Mouse (Mus musculus) heart, embryonic 11.5 days (tissue): ENCODE data around the gene Dhh. TPM values are rescaled to one million over a fixed set of nuclear protein-coding genes. Genes with fewer than 3 reads are reported as not detected.

ENCODE experiments used
- ATAC-seq: fragments of 200-750 bp; cut with Nextera tagmentation; replicated peaks from 2 replicates; pipeline ENCODE4 v1.8.0; 2017; ENCODE audit warnings: moderate library complexity; ENCODE audit not compliant: insufficient number of reproducible peaks, low FRiP score, low TSS enrichment
- H3K27ac ChIP-seq: fragments of 300-500 bp; sonication (generic); 2 replicates; pipeline ENCODE4 v1.5.1; 2014; ENCODE audit warnings: mild to moderate bottlenecking, low read depth, low read length
- H3K27me3 ChIP-seq: fragments of 300-500 bp; sonication (generic); 2 replicates; pipeline ENCODE4 v1.6.1; 2014; ENCODE audit warnings: mild to moderate bottlenecking, low read length, mixed read lengths; ENCODE audit not compliant: control insufficient read depth, insufficient read depth
- H3K36me3 ChIP-seq: fragments of 300-500 bp; sonication (generic); 2 replicates; pipeline ENCODE4 v1.6.1; 2014; ENCODE audit warnings: mild to moderate bottlenecking, low read length, moderate library complexity, mixed read lengths; ENCODE audit not compliant: control insufficient read depth, insufficient read depth
- H3K4me1 ChIP-seq: fragments of 300-500 bp; sonication (generic); 2 replicates; pipeline ENCODE4 v1.6.1; 2014; ENCODE audit warnings: low read length; ENCODE audit not compliant: control insufficient read depth, insufficient read depth
- H3K4me2 ChIP-seq: fragments of 300-500 bp; sonication (generic); 2 replicates; pipeline ENCODE4 v1.6.1; 2014; ENCODE audit warnings: mild to moderate bottlenecking, moderate library complexity
- H3K4me3 ChIP-seq: fragments of 300-500 bp; sonication (generic); 2 replicates; pipeline ENCODE4 v1.5.1; 2014; ENCODE audit warnings: low read depth, low read length
- H3K9ac ChIP-seq: fragments of 300-500 bp; sonication (generic); 2 replicates; pipeline ENCODE4 v1.6.1; 2014; ENCODE audit warnings: mild to moderate bottlenecking, low read depth, low read length, moderate library complexity
- H3K9me3 ChIP-seq: fragments of 300-500 bp; sonication (generic); replicated peaks from 2 replicates; pipeline ENCODE4 v1.6.1; 2016; ENCODE audit warnings: low read length; ENCODE audit not compliant: control insufficient read depth
- WGBS: fragments of 180-500 bp; shearing (Covaris S2); extraction: QIAGEN DNeasy Blood & Tissue Kit; methylation state at CpG from one replicate; pipeline ENCODE4 v1.1.7; 2014; ENCODE audit not compliant: insufficient replicate concordance; 5-methylcytosine and 5-hydroxymethylcytosine counted together
- polyA plus RNA-seq: library from polyadenylated mRNA; unstranded; fragments of >200 nt; fragmentation: Nextera tagmentation; extraction: Ambion mirVana; gene quantifications from 2 replicates; pipeline ENCODE4 v1.2.1, GENCODE M21; 2014

Dhh gene
- polyA plus RNA-seq, result 2.5 and 5.0 TPM in 2 replicates

- ATAC-seq, result peak; percentile 23; the same call in 1 of the 2 replicates
- peak within 1 kb of the TSS; percentile 100 for H3K4me2 ChIP-seq
- peak within 1 kb of the TSS; percentile 87 for H3K27ac ChIP-seq
- H3K9me3 ChIP-seq, result no peaks in the 10 kb centered on the region
- H3K27me3 ChIP-seq, result peaks cover 58% of the 10 kb centered on the region
- WGBS, result under 1% methylated on average over 41 of the region's 41 CpGs
- peaks cover 3% of the 10 kb centered on the region for H3K36me3 ChIP-seq
- peaks cover 48% of the 10 kb centered on the region for H3K4me1 ChIP-seq
- peak within 1 kb of the TSS; percentile 42 for H3K4me3 ChIP-seq
- peak within 1 kb of the TSS; percentile 22; the same call in 1 of the 2 replicates for H3K9ac ChIP-seq
Measured at GRCm38 (mm10) chr15:98897928-98898800, at the start of gene Dhh. Gene Dhh, minus strand, starts transcription at chr15:98898540.

DNA sequence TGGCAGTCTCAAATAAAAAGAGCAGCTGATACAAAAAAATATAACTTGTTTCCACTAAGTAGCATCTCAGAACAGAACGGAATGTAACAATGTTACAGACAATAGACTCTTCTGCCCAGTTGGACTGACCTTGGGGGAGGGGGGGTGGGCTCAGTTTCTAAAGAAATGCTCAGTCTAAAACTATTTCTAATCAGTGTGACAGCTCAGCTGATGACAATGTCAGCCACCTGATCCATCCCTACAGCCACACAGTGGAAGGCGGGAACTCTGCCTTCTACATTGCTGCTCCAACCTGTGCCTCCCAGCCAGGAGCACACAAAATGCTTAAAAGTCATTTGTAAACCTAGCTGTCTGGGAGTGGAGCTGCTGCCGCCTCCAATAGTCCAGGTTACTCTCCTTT, 49.5 kb upstream of the Dhh start:
- Histone ChIP-seq H3K27me3 (no peaks in the 10 kb centered on the region), H3K9me3 (no peaks in the 10 kb centered on the region), H3K9ac (no peak overlapping the region), H3K4me1 (peaks cover 4% of the 10 kb centered on the region; the same call in 1 of the 2 replicates), H3K27ac (no peak overlapping the region), H3K4me2 (no peak overlapping the region), H3K4me3 (no peak overlapping the region), H3K36me3 (no peaks in the 10 kb centered on the region)
- WGBS, result 55% methylated on average over 3 of the region's 3 CpGs
- no peak for ATAC-seq

GRCm38 (mm10) chr15:98943133-98943532, 44.8 kb upstream of the Dhh start:
- WGBS, result 61% methylated on average over 4 of the region's 4 CpGs
- Histone ChIP-seq H3K9me3 (no peaks in the 10 kb centered on the region), H3K4me1 (no peaks in the 10 kb centered on the region), H3K9ac (no peak overlapping the region), H3K4me2 (no peak overlapping the region), H3K4me3 (no peak overlapping the region), H3K36me3 (no peaks in the 10 kb centered on the region), H3K27me3 (no peaks in the 10 kb centered on the region), H3K27ac (no peak overlapping the region)
- no peak for ATAC-seq

- Histone ChIP-seq H3K9me3 (no peaks in the 10 kb centered on the region), H3K4me2 (no peak overlapping the region), H3K4me1 (no peaks in the 10 kb centered on the region), H3K36me3 (no peaks in the 10 kb centered on the region), H3K4me3 (no peak overlapping the region), H3K27ac (no peak overlapping the region), H3K9ac (no peak overlapping the region), H3K27me3 (no peaks in the 10 kb centered on the region)
- WGBS, result 84% methylated on average over 4 of the region's 4 CpGs
- no peak for ATAC-seq
Measured at GRCm38 (mm10) chr15:98942081-98942480, 43.7 kb upstream of the Dhh start.

DNA sequence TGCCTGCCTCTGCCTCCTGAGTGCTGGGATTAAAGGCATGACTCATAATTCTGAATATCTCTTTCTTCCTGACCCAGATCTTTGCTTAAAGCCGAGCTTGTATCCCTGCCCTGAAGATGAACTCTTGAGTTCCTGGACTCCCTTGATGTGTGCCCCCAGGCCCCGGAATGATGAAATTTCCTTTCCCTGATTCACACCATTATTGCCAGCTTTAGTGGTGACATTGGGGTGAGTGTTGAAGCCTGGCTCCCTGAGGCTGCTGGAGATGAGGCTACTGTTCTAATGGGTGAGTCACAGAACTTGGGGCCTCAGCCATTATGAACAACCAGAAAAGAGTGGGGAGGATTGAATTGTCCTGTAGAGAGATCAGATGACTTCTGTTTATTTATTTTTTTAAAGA, 43.2 kb upstream of the Dhh start:
- Histone ChIP-seq H3K36me3 (no peaks in the 10 kb centered on the region), H3K27ac (no peak overlapping the region), H3K9me3 (no peaks in the 10 kb centered on the region), H3K27me3 (no peaks in the 10 kb centered on the region), H3K4me1 (no peaks in the 10 kb centered on the region), H3K4me3 (no peak overlapping the region), H3K4me2 (no peak overlapping the region), H3K9ac (no peak overlapping the region)
- ATAC-seq, result no peak
- 67% methylated on average over 2 of the region's 2 CpGs for WGBS

DNA sequence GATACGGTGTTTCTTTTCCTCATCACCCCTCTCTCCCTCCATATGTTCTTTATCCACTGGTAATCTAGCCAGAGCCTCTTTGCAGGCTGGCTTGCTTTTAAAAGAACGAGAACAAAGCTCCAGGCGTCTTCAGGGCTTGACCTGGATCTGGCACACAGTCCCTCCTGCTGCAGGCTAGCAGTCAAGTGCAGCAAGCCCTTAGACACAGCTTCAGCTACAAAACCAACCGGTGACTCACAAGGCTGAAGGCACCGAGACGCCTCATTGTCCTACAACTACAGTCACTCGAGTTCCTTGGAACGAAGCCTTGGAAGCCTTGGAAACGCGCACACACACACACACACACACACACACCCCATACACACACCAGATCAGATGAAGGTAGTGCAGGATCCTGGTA, 42.5 kb upstream of the Dhh start:
- Histone ChIP-seq H3K36me3 (no peaks in the 10 kb centered on the region), H3K9me3 (no peaks in the 10 kb centered on the region), H3K27ac (no peak overlapping the region), H3K9ac (no peak overlapping the region), H3K4me2 (no peak overlapping the region), H3K4me3 (no peak overlapping the region), H3K4me1 (peaks cover 1% of the 10 kb centered on the region; the same call in 1 of the 2 replicates), H3K27me3 (no peaks in the 10 kb centered on the region)
- no peak for ATAC-seq
- WGBS, result 81% methylated on average over 10 of the region's 10 CpGs

DNA sequence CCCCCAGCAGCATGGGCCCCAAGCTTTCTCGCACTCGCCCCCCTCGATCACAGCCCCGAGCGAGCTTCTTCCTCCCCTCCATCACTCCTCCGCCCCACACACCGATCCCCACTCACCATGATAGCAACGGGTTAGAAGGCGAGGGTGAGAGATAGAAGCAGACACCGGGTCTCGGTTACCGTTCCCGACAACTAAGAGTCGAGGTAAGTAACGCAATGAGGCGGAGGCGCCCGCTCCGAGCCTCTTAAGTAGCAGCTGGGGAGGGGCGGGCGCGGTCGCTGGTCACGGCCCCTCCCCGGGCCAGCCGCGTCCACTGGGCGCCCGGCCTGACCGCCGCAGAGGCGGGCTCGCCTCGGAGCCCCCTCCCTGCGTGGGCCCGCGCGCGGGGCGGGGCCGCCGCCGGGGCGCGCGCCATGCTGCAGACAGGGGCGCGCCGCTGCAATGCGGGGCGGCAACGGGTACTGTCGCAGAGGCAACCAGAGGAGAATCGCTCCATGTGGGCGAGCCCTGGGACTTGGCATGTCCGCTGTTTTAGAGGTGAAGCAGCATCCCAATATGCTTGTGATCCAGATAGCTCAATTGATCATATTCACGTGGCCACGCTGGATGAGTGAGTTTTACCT, 36.0 kb upstream of the Dhh start, which contains the start of gene Tuba1b:
TSS of gene Tuba1b (minus strand) at position 349 of the 623 bp plus-strand sequence.
- peak; percentile 97 for ATAC-seq
- no peaks in the 10 kb centered on the region for H3K9me3 ChIP-seq
- H3K36me3 ChIP-seq, result no peaks in the 10 kb centered on the region; the same call in 1 of the 2 replicates
- H3K27ac ChIP-seq, result peak within 1 kb of the TSS; percentile 99
- under 1% methylated on average over 52 of the region's 58 CpGs for WGBS
- peak within 1 kb of the TSS; percentile 99 for H3K9ac ChIP-seq
- H3K4me1 ChIP-seq, result peaks cover 9% of the 10 kb centered on the region; the same call in 1 of the 2 replicates
- H3K4me3 ChIP-seq, result peak within 1 kb of the TSS; percentile 84
- H3K27me3 ChIP-seq, result no peaks in the 10 kb centered on the region
- H3K4me2 ChIP-seq, result peak within 1 kb of the TSS; percentile 98

DNA sequence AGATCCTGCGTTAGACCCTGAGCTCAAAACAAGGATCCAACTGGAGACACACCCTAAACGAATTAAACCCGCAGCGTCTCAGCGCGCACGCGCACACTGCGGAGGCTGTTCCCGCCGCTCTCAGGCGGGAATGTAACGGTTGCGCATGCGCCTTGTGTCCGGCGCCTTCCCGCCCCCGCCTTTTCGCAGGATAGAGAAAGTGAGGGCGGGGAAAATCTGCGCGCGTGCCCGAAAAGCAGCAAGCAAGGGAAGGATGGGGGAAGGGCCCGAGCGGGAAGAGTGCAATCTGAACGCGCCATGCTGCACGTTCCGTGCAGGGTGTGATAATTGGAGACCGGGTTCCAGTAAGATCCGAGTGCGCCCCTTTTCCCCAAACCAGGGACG, 35.5 kb upstream of the Dhh start:
- Histone ChIP-seq H3K36me3 (no peaks in the 10 kb centered on the region; the same call in 1 of the 2 replicates), H3K4me3 (peak overlapping the region; percentile 84), H3K9me3 (no peaks in the 10 kb centered on the region), H3K9ac (peak overlapping the region; percentile 99), H3K4me1 (peaks cover 9% of the 10 kb centered on the region; the same call in 1 of the 2 replicates), H3K27me3 (no peaks in the 10 kb centered on the region), H3K27ac (peak overlapping the region; percentile 99), H3K4me2 (peak overlapping the region; percentile 98)
- peak; percentile 79 for ATAC-seq
- WGBS, result under 1% methylated on average over 35 of the region's 35 CpGs
